Comparison of ENCODE assay signal across 8 mouse cellular contexts in the genomic region with DNA sequence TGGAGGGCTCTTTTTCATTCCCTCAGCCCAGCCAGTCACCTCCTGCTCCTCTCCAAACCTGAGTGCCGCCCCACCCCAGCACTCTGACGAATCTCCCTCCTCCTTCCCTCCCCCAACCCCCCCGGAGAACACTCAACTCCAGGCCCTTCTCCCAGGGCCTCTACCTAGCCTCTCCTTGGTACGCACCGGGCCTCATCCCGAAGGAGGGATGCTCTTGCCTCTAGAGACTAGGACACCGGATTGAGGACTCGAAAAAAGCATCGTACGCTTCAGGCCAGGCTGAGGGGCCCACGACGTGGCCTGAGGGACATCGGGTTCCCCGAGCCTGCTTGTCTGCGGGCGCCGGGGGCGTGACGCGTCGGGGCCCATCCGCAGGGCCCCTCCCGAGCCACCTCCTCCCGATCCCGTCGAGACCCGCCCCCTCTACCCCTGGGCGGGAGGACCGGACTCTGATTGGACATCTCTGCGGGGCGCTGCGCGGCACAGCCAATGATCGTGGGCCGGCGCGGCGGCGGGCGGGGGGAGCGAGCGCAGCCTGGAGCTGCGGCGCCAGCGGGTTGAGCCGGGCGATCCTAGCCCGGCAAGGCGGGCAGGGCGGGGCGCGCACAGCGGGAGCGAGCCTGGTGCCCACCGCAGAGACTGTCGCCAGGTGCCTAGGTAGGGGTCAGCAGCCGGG. TPM values are rescaled to one million over a fixed set of nuclear protein-coding genes. Genes with fewer than 3 reads are reported as not detected.
A peak's percentile ranks its signal among the peaks of the same experiment; 100 is the strongest.
DNase-seq lines count a peak whose midpoint lies in the region; ATAC-seq lines count a peak whose summit lies in the region.

TSS of gene Camkk1 (plus strand) at position 538 of the 676 bp plus-strand sequence.

- peak; percentile 97 for ATAC-seq in forebrain, embryonic 14.5 days
- peak; percentile 98 for ATAC-seq in liver, embryonic 16.5 days (ENCODE audit: low read depth)
- ATAC-seq in neural tube, embryonic 13.5 days (ENCODE audit: low read depth), result peak; percentile 95

- under 1% methylated on average over 57 of the region's 57 CpGs for WGBS in forebrain, embryonic 14.5 days
- WGBS in large intestine, adult 2 months, result under 1% methylated on average over 57 of the region's 57 CpGs
- 1% methylated on average over 57 of the region's 57 CpGs for WGBS in liver, embryonic 16.5 days (ENCODE audit: insufficient replicate concordance)
- under 1% methylated on average over 55 of the region's 57 CpGs for WGBS in neural tube, embryonic 13.5 days

- intact Hi-C loops in heart, postnatal 14 days (cut with DNase I), result no loop called here

- H3K27ac ChIP-seq in forebrain, embryonic 14.5 days (ENCODE audit: low read depth, low read length), result 0 out of 2 replicates have a peak within 1 kb of the TSS, but pooled peaks have one; percentile 9
- no peak within 1 kb of the TSS for H3K27ac ChIP-seq in liver, embryonic 16.5 days (ENCODE audit: low read length)
- H3K27ac ChIP-seq in neural tube, embryonic 13.5 days (replicated peaks), result peak within 1 kb of the TSS; percentile 82

- no peaks in the 10 kb centered on the region for H3K36me3 ChIP-seq in forebrain, embryonic 14.5 days (ENCODE audit: control insufficient read depth, insufficient read depth, low read length)
- H3K36me3 ChIP-seq in liver, embryonic 16.5 days (ENCODE audit: control insufficient read depth, insufficient read depth), result no peaks in the 10 kb centered on the region
- H3K36me3 ChIP-seq in neural tube, embryonic 13.5 days, result no peaks in the 10 kb centered on the region

- peak; percentile 85 for DNase-seq in ES-CJ7 (ENCODE audit: low read depth, low spot score)
- DNase-seq in c-Kit-positive CD71-positive TER-119-positive erythroid progenitor cells, embryonic 14.5 days (ENCODE audit: low spot score), result peak; percentile 79
- DNase-seq in forebrain, embryonic 14.5 days (ENCODE audit: low spot score), result peak; percentile 96
- DNase-seq in heart, postnatal 14 days, result peak; percentile 92 to 95
- DNase-seq in large intestine, adult 2 months (ENCODE audit: low read depth, low spot score), result peak; percentile 36
- peak; percentile 90 for DNase-seq in telencephalon, adult 2 months (ENCODE audit: low read depth, low spot score)

- H3K4me1 ChIP-seq in forebrain, embryonic 14.5 days (ENCODE audit: control insufficient read depth, insufficient read depth, low read length), result no peaks in the 10 kb centered on the region
- peaks cover 11% of the 10 kb centered on the region for H3K4me1 ChIP-seq in liver, embryonic 16.5 days (ENCODE audit: control insufficient read depth, low read depth, low read length)
- H3K4me1 ChIP-seq in neural tube, embryonic 13.5 days (replicated peaks), result peaks cover 37% of the 10 kb centered on the region

- H3K4me3 ChIP-seq in forebrain, embryonic 14.5 days (ENCODE audit: low read depth, low read length), result peak within 1 kb of the TSS; percentile 66
- H3K4me3 ChIP-seq in liver, embryonic 16.5 days (ENCODE audit: low read depth, low read length), result peak within 1 kb of the TSS; percentile 63
- peak within 1 kb of the TSS; percentile 76 for H3K4me3 ChIP-seq in neural tube, embryonic 13.5 days

- peak within 1 kb of the TSS; percentile 93 for H3K4me2 ChIP-seq in forebrain, embryonic 14.5 days (ENCODE audit: low read length)
- peak within 1 kb of the TSS; percentile 88 for H3K4me2 ChIP-seq in liver, embryonic 16.5 days (ENCODE audit: low read depth, low read length)
- H3K4me2 ChIP-seq in neural tube, embryonic 13.5 days, result peak within 1 kb of the TSS; percentile 92

- peaks cover 20% of the 10 kb centered on the region for H3K27me3 ChIP-seq in forebrain, embryonic 14.5 days (replicated peaks; ENCODE audit: control insufficient read depth, insufficient read depth, low read length)
- peaks cover 35% of the 10 kb centered on the region for H3K27me3 ChIP-seq in liver, embryonic 16.5 days (ENCODE audit: control insufficient read depth, insufficient read depth, low read depth, low read length)
- peaks cover 38% of the 10 kb centered on the region for H3K27me3 ChIP-seq in neural tube, embryonic 13.5 days

- H3K9ac ChIP-seq in forebrain, embryonic 14.5 days (ENCODE audit: low read length), result peak within 1 kb of the TSS; percentile 72
- H3K9ac ChIP-seq in liver, embryonic 16.5 days (ENCODE audit: low read depth, low read length), result peak within 1 kb of the TSS; percentile 34; the same call in 1 of the 2 replicates
- H3K9ac ChIP-seq in neural tube, embryonic 13.5 days, result peak within 1 kb of the TSS; percentile 81

- H3K9me3 ChIP-seq in forebrain, embryonic 14.5 days (replicated peaks; ENCODE audit: control insufficient read depth, low read length), result no peaks in the 10 kb centered on the region
- no peaks in the 10 kb centered on the region for H3K9me3 ChIP-seq in liver, embryonic 16.5 days (replicated peaks; ENCODE audit: control insufficient read depth, low read length)
- no peaks in the 10 kb centered on the region for H3K9me3 ChIP-seq in neural tube, embryonic 13.5 days

RNA-seq across cellular contexts. Expression of gene Camkk1, which starts in this region (rescaled TPM):
- 8.0 and 10.8 TPM in 2 replicates for polyA plus RNA-seq in forebrain, embryonic 14.5 days (2014; fragmentation: Nextera tagmentation; extraction: Ambion mirVana)
- total RNA-seq in heart, postnatal 14 days (2021), result 1 to 10 TPM; 1.4 to 1.8 TPM
- 3.8 and 4.2 TPM in 2 replicates for polyA plus RNA-seq in large intestine, adult 2 months (2012; rRNA removed)
- 0.76 and 0.86 TPM in 2 replicates for polyA plus RNA-seq in liver, embryonic 16.5 days (2015; fragmentation: Nextera tagmentation; extraction: Ambion mirVana)
- polyA plus RNA-seq in neural tube, embryonic 13.5 days (2015; fragmentation: Nextera tagmentation; extraction: Ambion mirVana), result 18.7 and 20.9 TPM in 2 replicates

Comparison
In these comparisons a context has a peak if more than half of its experiments do, and no peak if none do; other contexts are left out.
1. Peak in ATAC-seq, H3K4me3 ChIP-seq, H3K9ac ChIP-seq and H3K4me2 ChIP-seq in liver, embryonic 16.5 days; RNA of the gene not detected or under 1 TPM.
2. DNase-seq: peak in every context shown above with its lines; median percentile 96 in forebrain, embryonic 14.5 days; 94 in heart, postnatal 14 days; 90 in telencephalon, adult 2 months; 85 in ES-CJ7; 79 in c-Kit-positive CD71-positive TER-119-positive erythroid progenitor cells, embryonic 14.5 days; 36 in large intestine, adult 2 months.